In genomic region chr1:184846973-184847372, GRCm38 (mm10) we compare ENCODE assay signal across 9 mouse cellular contexts. TPM values are rescaled to one million over a fixed set of nuclear protein-coding genes. Genes with fewer than 3 reads are reported as not detected.
A peak's percentile ranks its signal among the peaks of the same experiment; 100 is the strongest.
DNase-seq lines count a peak whose midpoint lies in the region; ATAC-seq and TF ChIP-seq lines count a peak whose summit lies in the region.
"Had no signal": no experiment of that assay in that cellular context is flagged by ENCODE, and none has a peak within 500 bp of the region (broad histone marks: within the 10 kb centered on the region; RNA-seq: fewer than 3 reads in every experiment).

No protein-coding gene starts in this region.

- no peaks in the 10 kb centered on the region for H3K36me3 ChIP-seq in heart, embryonic 15.5 days
- no peaks in the 10 kb centered on the region for H3K36me3 ChIP-seq in midbrain, embryonic 11.5 days (ENCODE audit: control insufficient read depth, insufficient read depth, low read length)
- H3K36me3 ChIP-seq in midbrain, embryonic 13.5 days: no peaks in the 10 kb centered on the region
- no peaks in the 10 kb centered on the region for H3K36me3 ChIP-seq in liver, embryonic 12.5 days

- no peak for TF ChIP-seq CTCF in layer of hippocampus, adult 2 months (conservative IDR thresholded peaks at IDR 0.05)

- H3K27me3 ChIP-seq in heart, embryonic 15.5 days: no peaks in the 10 kb centered on the region
- peaks cover 3% of the 10 kb centered on the region for H3K27me3 ChIP-seq in midbrain, embryonic 11.5 days (ENCODE audit: control insufficient read depth, insufficient read depth, low read length)
- H3K27me3 ChIP-seq in midbrain, embryonic 13.5 days: peaks cover 52% of the 10 kb centered on the region
- no peaks in the 10 kb centered on the region for H3K27me3 ChIP-seq in liver, embryonic 12.5 days (replicated peaks)

- H3K27ac ChIP-seq in heart, embryonic 15.5 days: no peak overlapping the region
- H3K27ac ChIP-seq in midbrain, embryonic 11.5 days (ENCODE audit: low read depth, low read length): no peak overlapping the region
- H3K27ac ChIP-seq in midbrain, embryonic 13.5 days: no peak overlapping the region
- H3K27ac ChIP-seq in liver, embryonic 12.5 days: peak overlapping the region; percentile 93
- no peak overlapping the region for H3K27ac ChIP-seq in layer of hippocampus, adult 2 months

- H3K9ac ChIP-seq in heart, embryonic 15.5 days: no peak overlapping the region
- no peak overlapping the region for H3K9ac ChIP-seq in midbrain, embryonic 11.5 days (ENCODE audit: low read length)
- no peak overlapping the region for H3K9ac ChIP-seq in midbrain, embryonic 13.5 days (replicated peaks)
- peak overlapping the region; percentile 96 for H3K9ac ChIP-seq in liver, embryonic 12.5 days

- peaks cover 29% of the 10 kb centered on the region for H3K4me1 ChIP-seq in heart, embryonic 15.5 days (replicated peaks)
- H3K4me1 ChIP-seq in midbrain, embryonic 11.5 days (ENCODE audit: control insufficient read depth, insufficient read depth, low read length): peaks cover 9% of the 10 kb centered on the region
- H3K4me1 ChIP-seq in midbrain, embryonic 13.5 days (replicated peaks): peaks cover 31% of the 10 kb centered on the region
- peaks cover 59% of the 10 kb centered on the region for H3K4me1 ChIP-seq in liver, embryonic 12.5 days

- 0 out of 2 replicates have a peak overlapping the region, but pooled peaks have one; percentile 81 for H3K4me3 ChIP-seq in heart, embryonic 15.5 days
- no peak overlapping the region for H3K4me3 ChIP-seq in midbrain, embryonic 11.5 days (ENCODE audit: low read depth, low read length)
- H3K4me3 ChIP-seq in midbrain, embryonic 13.5 days (replicated peaks): no peak overlapping the region
- peak overlapping the region; percentile 87 for H3K4me3 ChIP-seq in liver, embryonic 12.5 days
- H3K4me3 ChIP-seq in layer of hippocampus, adult 2 months: no peak overlapping the region

- H3K4me2 ChIP-seq in heart, embryonic 15.5 days: peak overlapping the region; percentile 81; the same call in 1 of the 2 replicates
- no peak overlapping the region for H3K4me2 ChIP-seq in midbrain, embryonic 11.5 days
- no peak overlapping the region for H3K4me2 ChIP-seq in midbrain, embryonic 13.5 days (replicated peaks)
- H3K4me2 ChIP-seq in liver, embryonic 12.5 days: peak overlapping the region; percentile 93

- WGBS in heart, embryonic 15.5 days: 49% methylated on average over 3 of the region's 3 CpGs
- WGBS in midbrain, embryonic 11.5 days: 57% methylated on average over 3 of the region's 3 CpGs
- 65% methylated on average over 3 of the region's 3 CpGs for WGBS in midbrain, embryonic 13.5 days
- WGBS in liver, embryonic 12.5 days (ENCODE audit: insufficient replicate concordance): 16% methylated on average over 3 of the region's 3 CpGs

- no peak for DNase-seq in heart, adult 11 months
- DNase-seq in midbrain, embryonic 11.5 days (ENCODE audit: low spot score, missing footprints): peak; percentile 73
- DNase-seq in thymus, postnatal 10 days (ENCODE audit: low spot score in 2 of 2): no peak
- no peak for DNase-seq in layer of hippocampus, adult 2 months (ENCODE audit: low spot score in 2 of 2)
- no peak for DNase-seq in urinary bladder, postnatal 10 days (ENCODE audit: low spot score)
- DNase-seq: cerebellum, postnatal 36 days had no signal

- H3K9me3 ChIP-seq in heart, embryonic 15.5 days (replicated peaks): no peaks in the 10 kb centered on the region
- no peaks in the 10 kb centered on the region for H3K9me3 ChIP-seq in midbrain, embryonic 11.5 days (ENCODE audit: control insufficient read depth, low read length)
- no peaks in the 10 kb centered on the region for H3K9me3 ChIP-seq in midbrain, embryonic 13.5 days
- H3K9me3 ChIP-seq in liver, embryonic 12.5 days (replicated peaks): no peaks in the 10 kb centered on the region

- ATAC-seq in heart, embryonic 15.5 days (replicated peaks; ENCODE audit: insufficient number of reproducible peaks, insufficient read depth, low FRiP score, low read depth): no peak
- no peak for ATAC-seq in midbrain, embryonic 11.5 days (ENCODE audit: low FRiP score)
- ATAC-seq in midbrain, embryonic 13.5 days: no peak
- ATAC-seq in liver, embryonic 12.5 days: peak; percentile 53

RNA-seq across cellular contexts. Expression of gene Marc2, which starts 0.7 kb away (rescaled TPM):
- 115 and 120 TPM in 2 replicates for polyA plus RNA-seq in heart, embryonic 15.5 days (2015; fragmentation: Nextera tagmentation; extraction: Ambion mirVana)
- polyA plus RNA-seq in midbrain, embryonic 11.5 days (2014; fragmentation: Nextera tagmentation; extraction: Ambion mirVana): 107 and 110 TPM in 2 replicates
- 93.0 and 95.2 TPM in 2 replicates for polyA plus RNA-seq in midbrain, embryonic 13.5 days (2015; fragmentation: Nextera tagmentation; extraction: Ambion mirVana)
- 171 and 178 TPM in 2 replicates for polyA plus RNA-seq in liver, embryonic 12.5 days (2016; fragmentation: Nextera tagmentation; extraction: Ambion mirVana)
- 100 to 1,000 TPM; 103 to 120 TPM for total RNA-seq in layer of hippocampus, adult 2 months (2021)

RNA-seq across cellular contexts. Expression of gene Marc1, which starts 35.9 kb away (rescaled TPM):
- polyA plus RNA-seq in heart, embryonic 15.5 days (2015; fragmentation: Nextera tagmentation; extraction: Ambion mirVana): 0.39 TPM in 1 of 2 replicates, not detected in the other
- not detected in 2 replicates for polyA plus RNA-seq in midbrain, embryonic 11.5 days (2014; fragmentation: Nextera tagmentation; extraction: Ambion mirVana)
- not detected in 2 replicates for polyA plus RNA-seq in midbrain, embryonic 13.5 days (2015; fragmentation: Nextera tagmentation; extraction: Ambion mirVana)
- 7.2 and 7.3 TPM in 2 replicates for polyA plus RNA-seq in liver, embryonic 12.5 days (2016; fragmentation: Nextera tagmentation; extraction: Ambion mirVana)
- under 1 TPM in 1 of 2 experiments, not detected in 1; 0.28 TPM for total RNA-seq in layer of hippocampus, adult 2 months (2021)

RNA-seq across cellular contexts. Expression of gene C130074G19Rik, which starts 36.0 kb away (rescaled TPM):
- 0.93 and 1.4 TPM in 2 replicates for polyA plus RNA-seq in heart, embryonic 15.5 days (2015; fragmentation: Nextera tagmentation; extraction: Ambion mirVana)
- 0.50 and 0.52 TPM in 2 replicates for polyA plus RNA-seq in midbrain, embryonic 11.5 days (2014; fragmentation: Nextera tagmentation; extraction: Ambion mirVana)
- 0.85 and 1.2 TPM in 2 replicates for polyA plus RNA-seq in midbrain, embryonic 13.5 days (2015; fragmentation: Nextera tagmentation; extraction: Ambion mirVana)
- polyA plus RNA-seq in liver, embryonic 12.5 days (2016; fragmentation: Nextera tagmentation; extraction: Ambion mirVana): 1.2 and 1.3 TPM in 2 replicates
- 1 to 10 TPM; 7.1 to 8.3 TPM for total RNA-seq in layer of hippocampus, adult 2 months (2021)

Comparison
In these comparisons a context has a peak if more than half of its experiments do, and no peak if none do; other contexts are left out.
1. H3K4me2 ChIP-seq: peak in heart, embryonic 15.5 days (single experiment) and liver, embryonic 12.5 days (single experiment); none in midbrain, embryonic 11.5 days (single experiment) and midbrain, embryonic 13.5 days (single experiment).
2. H3K4me3 ChIP-seq: peak in heart, embryonic 15.5 days (single experiment) and liver, embryonic 12.5 days (single experiment); none in midbrain, embryonic 11.5 days (single experiment), midbrain, embryonic 13.5 days (single experiment) and layer of hippocampus, adult 2 months (single experiment).